8 mouse cellular contexts compared by ENCODE assay signal in genomic region chr2:153160844-153161683, GRCm38 (mm10). TPM values are rescaled to one million over a fixed set of nuclear protein-coding genes. Genes with fewer than 3 reads are reported as not detected.
DNase-seq lines count a peak whose midpoint lies in the region; ATAC-seq and TF ChIP-seq lines count a peak whose summit lies in the region.

Gene Tm9sf4, plus strand, starts transcription at chr2:153161303.

- H3K36me3 ChIP-seq in kidney, embryonic 14.5 days (ENCODE audit: control insufficient read depth, insufficient read depth, low read length), result peaks cover 4% of the 10 kb centered on the region; the same call in 1 of the 2 replicates
- peaks cover 3% of the 10 kb centered on the region; the same call in 1 of the 2 replicates for H3K36me3 ChIP-seq in limb, embryonic 15.5 days

- peak within 1 kb of the TSS; percentile 90 for H3K4me3 ChIP-seq in bone marrow macrophage, adult 2 months (ENCODE audit: insufficient read depth, low read length)
- H3K4me3 ChIP-seq in embryonic fibroblast, embryonic 13.5 days (ENCODE audit: insufficient read depth, low read length), result peak within 1 kb of the TSS; percentile 87
- H3K4me3 ChIP-seq in kidney, embryonic 14.5 days (ENCODE audit: low read length), result peak within 1 kb of the TSS; percentile 89
- H3K4me3 ChIP-seq in limb, embryonic 15.5 days, result peak within 1 kb of the TSS; percentile 83

- H3K4me2 ChIP-seq in kidney, embryonic 14.5 days (replicated peaks; ENCODE audit: low read depth, low read length), result peak within 1 kb of the TSS; percentile 73
- peak within 1 kb of the TSS; percentile 83 for H3K4me2 ChIP-seq in limb, embryonic 15.5 days

- H3K9ac ChIP-seq in kidney, embryonic 14.5 days (ENCODE audit: low read depth, low read length), result peak within 1 kb of the TSS; percentile 87
- H3K9ac ChIP-seq in limb, embryonic 15.5 days, result peak within 1 kb of the TSS; percentile 89

- H3K27ac ChIP-seq in bone marrow macrophage, adult 2 months (ENCODE audit: insufficient read depth, low read depth, low read length), result peak within 1 kb of the TSS; percentile 94
- peak within 1 kb of the TSS; percentile 92 for H3K27ac ChIP-seq in embryonic fibroblast, embryonic 13.5 days (ENCODE audit: insufficient read depth, low read length)
- H3K27ac ChIP-seq in kidney, embryonic 14.5 days (ENCODE audit: low read depth, low read length), result peak within 1 kb of the TSS; percentile 95
- H3K27ac ChIP-seq in limb, embryonic 15.5 days, result peak within 1 kb of the TSS; percentile 98

- 0 out of 2 replicates have a peak, but pooled peaks have one; percentile 81 for TF ChIP-seq POLR2A in bone marrow macrophage, adult 2 months (IDR thresholded peaks at IDR 0.05; ENCODE audit: borderline replicate concordance, low read depth, low read length)
- TF ChIP-seq POLR2A in embryonic fibroblast, embryonic 13.5 days (IDR thresholded peaks at IDR 0.05; ENCODE audit: low read depth, low read length), result peak; percentile 85

- 12% methylated on average over 34 of the region's 34 CpGs for WGBS in kidney, embryonic 14.5 days
- WGBS in limb, embryonic 15.5 days, result 9% methylated on average over 34 of the region's 34 CpGs

- peak; percentile 91 for ATAC-seq in kidney, embryonic 14.5 days (ENCODE audit: low FRiP score, low TSS enrichment)
- ATAC-seq in limb, embryonic 15.5 days (ENCODE audit: insufficient number of reproducible peaks, low FRiP score, low TSS enrichment, low read depth), result peak; percentile 90

- no peaks in the 10 kb centered on the region for H3K9me3 ChIP-seq in kidney, embryonic 14.5 days (ENCODE audit: control insufficient read depth, low read length)
- no peaks in the 10 kb centered on the region for H3K9me3 ChIP-seq in limb, embryonic 15.5 days

- no peak for TF ChIP-seq CTCF in bone marrow macrophage, adult 2 months (IDR thresholded peaks at IDR 0.05; ENCODE audit: low read depth, low read length)
- no peak for TF ChIP-seq CTCF in embryonic fibroblast, embryonic 13.5 days (IDR thresholded peaks at IDR 0.05; ENCODE audit: borderline replicate concordance, insufficient read depth, low read length)

- peaks cover 20% of the 10 kb centered on the region for H3K4me1 ChIP-seq in bone marrow macrophage, adult 2 months (ENCODE audit: control insufficient read depth, insufficient read depth, low read length)
- no peaks in the 10 kb centered on the region for H3K4me1 ChIP-seq in embryonic fibroblast, embryonic 13.5 days (ENCODE audit: control insufficient read depth, insufficient read depth, low read length)
- H3K4me1 ChIP-seq in kidney, embryonic 14.5 days (ENCODE audit: control insufficient read depth, insufficient read depth, low read length), result peaks cover 11% of the 10 kb centered on the region
- H3K4me1 ChIP-seq in limb, embryonic 15.5 days, result peaks cover 6% of the 10 kb centered on the region

- peak; percentile 97 for DNase-seq in A20 (ENCODE audit: low read depth, low spot score)
- peak; percentile 88 to 93 for DNase-seq in heart, adult 9 months (ENCODE audit: low spot score in 2 of 2)
- peak; percentile 83 to 95 for DNase-seq in monocyte, adult 2 months (ENCODE audit: low read depth in 1 of 2, low spot score in 2 of 2)
- peak; percentile 84 to 87 for DNase-seq in spleen, postnatal 36 days (ENCODE audit: low spot score in 2 of 2)

- H3K27me3 ChIP-seq in kidney, embryonic 14.5 days (ENCODE audit: control insufficient read depth, insufficient read depth, low read length), result no peaks in the 10 kb centered on the region
- no peaks in the 10 kb centered on the region for H3K27me3 ChIP-seq in limb, embryonic 15.5 days

RNA-seq across cellular contexts. Expression of gene Tm9sf4, which starts in this region (rescaled TPM):
- 68.7 and 73.5 TPM in 2 replicates for polyA plus RNA-seq in bone marrow macrophage, adult 2 months (2012; ENCODE audit: insufficient read depth, insufficient read length, missing spikeins)
- polyA plus RNA-seq in embryonic fibroblast, embryonic 13.5 days (2011; ENCODE audit: insufficient read length, low read depth, missing spikeins), result 114 and 120 TPM in 2 replicates
- 71.1 and 99.4 TPM in 2 replicates for polyA plus RNA-seq in kidney, embryonic 14.5 days (2014; fragmentation: Nextera tagmentation; extraction: Ambion mirVana)
- 92.6 and 101 TPM in 2 replicates for polyA plus RNA-seq in limb, embryonic 15.5 days (2015; fragmentation: Nextera tagmentation; extraction: Ambion mirVana)

Comparison
In these comparisons a context has a peak if more than half of its experiments do, and no peak if none do; other contexts are left out.
1. Peak in every context shown above with its lines: DNase-seq, ATAC-seq, H3K4me3 ChIP-seq and H3K27ac ChIP-seq.